ENCODE assay signal across 8 mouse cellular contexts in the genomic region with DNA sequence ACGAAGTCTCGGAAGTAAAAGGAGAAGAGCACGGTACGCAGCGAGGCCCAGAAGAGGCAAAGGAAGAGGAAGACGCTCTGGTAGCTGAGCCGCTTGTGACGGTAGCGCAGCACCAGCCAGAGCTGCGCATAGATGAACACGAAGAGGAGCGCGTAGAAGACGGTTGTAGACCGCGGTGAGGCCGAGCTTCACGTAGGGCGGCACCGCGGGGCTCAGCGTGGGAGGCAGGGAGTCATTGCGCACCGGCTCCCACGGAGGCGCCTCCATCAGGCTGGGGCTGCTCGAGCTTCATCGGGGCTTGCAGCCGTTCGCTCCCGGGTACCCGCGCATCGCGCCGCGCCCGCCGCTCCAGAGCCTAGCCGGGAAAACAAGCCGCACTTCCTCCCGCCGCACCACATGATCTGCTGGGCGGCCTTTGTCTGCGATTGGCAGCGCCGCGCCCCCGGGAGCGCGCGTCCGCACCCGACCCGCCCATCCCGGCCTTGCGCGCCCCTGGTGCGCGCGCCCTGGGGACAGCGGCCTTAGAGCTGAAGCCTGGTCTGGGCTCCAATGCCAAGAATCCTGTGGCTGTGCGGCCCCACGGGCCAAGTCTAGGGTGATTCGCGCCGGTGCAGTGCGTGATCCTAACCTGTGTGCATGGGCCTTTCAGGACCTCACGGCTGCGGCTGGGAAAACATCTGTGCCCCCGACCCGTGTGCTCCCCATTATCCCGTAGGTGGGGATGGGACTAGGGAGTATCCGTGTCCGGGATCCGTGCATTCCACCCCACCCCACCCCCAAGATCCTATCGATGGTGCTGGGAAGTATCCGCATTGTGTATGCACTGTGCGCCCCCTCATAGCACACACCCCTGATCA.
DNase-seq lines count a peak whose midpoint lies in the region; ATAC-seq lines count a peak whose summit lies in the region.
"Not testable (repeated sequence)": the region's sequence is repeated elsewhere in the genome, so short reads cannot be mapped to it uniquely, and the experiment has no call there.

No protein-coding gene starts in this region.

- H3K4me1 ChIP-seq in intestine, embryonic 15.5 days (replicated peaks); megakaryocyte, embryonic 14.5 days: not testable (repeated sequence)

- 0% methylated on average over 52 of the region's 79 CpGs for WGBS in intestine, embryonic 15.5 days

- ATAC-seq in intestine, embryonic 15.5 days = peak; percentile 96

- not testable (repeated sequence) for H3K27ac ChIP-seq in intestine, embryonic 15.5 days

- intact Hi-C loops in left cerebral cortex, postnatal 14 days (cut with DNase I) = not testable (repeated sequence)

- H3K4me3 ChIP-seq in intestine, embryonic 15.5 days (replicated peaks) = peak overlapping the region; percentile 46
- H3K4me3 ChIP-seq in megakaryocyte, embryonic 14.5 days (replicated peaks) = peak overlapping the region; percentile 88

- H3K27me3 ChIP-seq in intestine, embryonic 15.5 days (replicated peaks); megakaryocyte, embryonic 14.5 days (replicated peaks): not testable (repeated sequence)

- H3K9ac ChIP-seq in intestine, embryonic 15.5 days = not testable (repeated sequence)

- H3K9me3 ChIP-seq in intestine, embryonic 15.5 days; megakaryocyte, embryonic 14.5 days: not testable (repeated sequence)

- H3K36me3 ChIP-seq in intestine, embryonic 15.5 days; megakaryocyte, embryonic 14.5 days (replicated peaks; ENCODE audit: low read length): not testable (repeated sequence)

- H3K4me2 ChIP-seq in intestine, embryonic 15.5 days (replicated peaks) = peak overlapping the region; percentile 62

- peak; percentile 87 to 93 for DNase-seq in adrenal gland, adult (ENCODE audit: inconsistent age in 2 of 2, low spot score in 1 of 2)
- DNase-seq in embryo, embryonic 11.5 days (ENCODE audit: low read depth, low spot score) = peak; percentile 29
- peak; percentile 48 to 64 for DNase-seq in gastrocnemius, postnatal 4 days (ENCODE audit: low spot score in 2 of 2)
- peak; percentile 65 to 77 for DNase-seq in left cerebral cortex, postnatal 14 days (ENCODE audit: low spot score in 2 of 2)
- DNase-seq in right cerebral cortex, postnatal 10 days (ENCODE audit: low spot score in 2 of 2) = peak; percentile 84 to 88
- DNase-seq in urinary bladder, postnatal 36 days (ENCODE audit: low spot score in 2 of 2) = peak; percentile 62 to 77

Comparison
In these comparisons a context has a peak if more than half of its experiments do, and no peak if none do; other contexts are left out.
1. DNase-seq: peak in every context shown above with its lines; median percentile 90 in adrenal gland, adult; 86 in right cerebral cortex, postnatal 10 days; 71 in left cerebral cortex, postnatal 14 days; 70 in urinary bladder, postnatal 36 days; 56 in gastrocnemius, postnatal 4 days; 29 in embryo, embryonic 11.5 days.